Comparison of ENCODE assay signal across 28 mouse cellular contexts in the genomic region with DNA sequence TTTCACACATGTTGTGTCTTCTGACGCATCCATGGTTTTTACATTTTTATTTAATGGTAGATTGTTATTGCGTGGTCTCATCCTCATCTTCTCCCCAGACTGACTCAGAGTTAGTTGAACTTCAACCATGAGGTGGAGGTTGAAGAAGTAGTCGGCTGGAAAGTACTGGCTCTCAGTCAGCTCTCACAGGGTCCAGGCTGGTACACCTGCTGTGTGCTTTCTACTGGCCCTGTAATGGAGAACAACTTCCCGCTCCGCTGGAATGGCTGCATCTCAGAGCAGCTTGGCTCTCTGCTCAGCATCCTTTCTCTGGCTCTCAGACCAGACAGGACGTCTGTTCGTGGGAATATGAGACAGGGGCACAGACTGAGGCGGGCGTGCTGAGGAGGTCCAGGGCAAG. TPM values are rescaled to one million over a fixed set of nuclear protein-coding genes. Genes with fewer than 3 reads are reported as not detected.
DNase-seq lines count a peak whose midpoint lies in the region; ATAC-seq and TF ChIP-seq lines count a peak whose summit lies in the region.
"Had no signal": no experiment of that assay in that cellular context is flagged by ENCODE, and none has a peak within 500 bp of the region (broad histone marks: within the 10 kb centered on the region; RNA-seq: fewer than 3 reads in every experiment).

No protein-coding gene starts in this region.

- H3K27me3 ChIP-seq in stomach, postnatal 0 days (ENCODE audit: control insufficient read depth, insufficient read depth, low read length) = no peaks in the 10 kb centered on the region
- H3K27me3 ChIP-seq in hindbrain, embryonic 10.5 days (ENCODE audit: insufficient read depth, poor library complexity, severe bottlenecking) = no peaks in the 10 kb centered on the region
- no peaks in the 10 kb centered on the region for H3K27me3 ChIP-seq in embryonic facial prominence, embryonic 10.5 days (replicated peaks; ENCODE audit: low read depth, poor library complexity, severe bottlenecking)
- H3K27me3 ChIP-seq: embryonic facial prominence, embryonic 12.5 days; hindbrain, embryonic 15.5 days; limb, embryonic 12.5 days; liver, embryonic 15.5 days had no signal

- TF ChIP-seq CTCF in stomach, postnatal 0 days (IDR thresholded peaks at IDR 0.05; ENCODE audit: low read depth) = no peak

- no peak overlapping the region for H3K4me2 ChIP-seq in stomach, postnatal 0 days (replicated peaks; ENCODE audit: low read depth)
- H3K4me2 ChIP-seq: embryonic facial prominence, embryonic 12.5 days; heart, embryonic 11.5 days; hindbrain, embryonic 15.5 days; limb, embryonic 12.5 days; liver, embryonic 15.5 days; lung, embryonic 14.5 days had no signal

- no peak overlapping the region for H3K9ac ChIP-seq in stomach, postnatal 0 days (ENCODE audit: low read length)
- H3K9ac ChIP-seq: embryonic facial prominence, embryonic 12.5 days; hindbrain, embryonic 15.5 days; limb, embryonic 12.5 days; liver, embryonic 15.5 days; lung, embryonic 14.5 days had no signal

- no peaks in the 10 kb centered on the region for H3K4me1 ChIP-seq in stomach, postnatal 0 days (replicated peaks; ENCODE audit: control insufficient read depth, insufficient read depth)
- H3K4me1 ChIP-seq in hindbrain, embryonic 10.5 days (replicated peaks) = no peaks in the 10 kb centered on the region
- H3K4me1 ChIP-seq in embryonic facial prominence, embryonic 10.5 days = no peaks in the 10 kb centered on the region
- H3K4me1 ChIP-seq: embryonic facial prominence, embryonic 12.5 days; hindbrain, embryonic 15.5 days; liver, embryonic 15.5 days had no signal

- no peak for TF ChIP-seq EP300 in stomach, postnatal 0 days (optimal IDR thresholded peaks at IDR 0.05)

- H3K9me3 ChIP-seq in stomach, postnatal 0 days (ENCODE audit: control insufficient read depth, low read length) = no peaks in the 10 kb centered on the region
- no peaks in the 10 kb centered on the region for H3K9me3 ChIP-seq in hindbrain, embryonic 10.5 days
- H3K9me3 ChIP-seq in embryonic facial prominence, embryonic 10.5 days = no peaks in the 10 kb centered on the region
- H3K9me3 ChIP-seq: embryonic facial prominence, embryonic 12.5 days; hindbrain, embryonic 15.5 days; limb, embryonic 12.5 days; liver, embryonic 15.5 days; midbrain, embryonic 10.5 days had no signal

- no peak for ATAC-seq in stomach, postnatal 0 days (ENCODE audit: low FRiP score, low TSS enrichment)
- ATAC-seq: activated CD4-positive, CD25-positive, alpha-beta regulatory T cell, adult 4 months; forebrain, embryonic 14.5 days; midbrain, embryonic 16.5 days had no signal

- WGBS in stomach, postnatal 0 days = 86% methylated on average over 9 of the region's 9 CpGs
- WGBS in hindbrain, embryonic 10.5 days = 92% methylated on average over 9 of the region's 9 CpGs
- WGBS in embryonic facial prominence, embryonic 10.5 days = 88% methylated on average over 9 of the region's 9 CpGs

- DNase-seq in kidney, adult 18-20 months = peak; percentile 71
- DNase-seq in kidney, adult 9 months = peak; percentile 87
- peak; percentile 55 for DNase-seq in kidney, postnatal 10 days
- DNase-seq in stomach, postnatal 0 days (ENCODE audit: low spot score) = peak; percentile 5
- no peak for DNase-seq in hindbrain, embryonic 10.5 days (ENCODE audit: low spot score)
- no peak for DNase-seq in urinary bladder, adult 18-20 months (ENCODE audit: low spot score in 2 of 2)
- DNase-seq in embryonic facial prominence, embryonic 10.5 days (ENCODE audit: low spot score) = no peak
- DNase-seq: adrenal gland, adult 2 months; adrenal gland, postnatal 36 days; B cell, adult 2 months; cerebellum, adult 18-20 months; cerebellum, postnatal 36 days; gastrocnemius, postnatal 25 days; heart, adult 18-20 months; lung, embryonic 14.5 days; right cerebral cortex, adult 18-20 months; spleen, adult 18-20 months; thymus, adult 2 months; thymus, postnatal 36 days had no signal

- no peak overlapping the region for H3K27ac ChIP-seq in stomach, postnatal 0 days (replicated peaks)
- no peak overlapping the region for H3K27ac ChIP-seq in hindbrain, embryonic 10.5 days
- no peak overlapping the region for H3K27ac ChIP-seq in embryonic facial prominence, embryonic 10.5 days (replicated peaks)
- H3K27ac ChIP-seq: embryonic facial prominence, embryonic 12.5 days; hindbrain, embryonic 15.5 days; limb, embryonic 12.5 days; liver, embryonic 15.5 days; midbrain, embryonic 10.5 days had no signal

- no peak overlapping the region for H3K4me3 ChIP-seq in stomach, postnatal 0 days (ENCODE audit: low read depth, low read length)
- H3K4me3 ChIP-seq in hindbrain, embryonic 10.5 days = no peak overlapping the region
- no peak overlapping the region for H3K4me3 ChIP-seq in embryonic facial prominence, embryonic 10.5 days
- H3K4me3 ChIP-seq: embryonic facial prominence, embryonic 12.5 days; hindbrain, embryonic 15.5 days; limb, embryonic 12.5 days; liver, embryonic 15.5 days; midbrain, embryonic 10.5 days had no signal

- 0 out of 2 replicates have a peak, but pooled peaks cover 5% of the 10 kb centered on the region for H3K36me3 ChIP-seq in stomach, postnatal 0 days (ENCODE audit: control insufficient read depth, insufficient read depth, low read length)
- peaks cover 64% of the 10 kb centered on the region for H3K36me3 ChIP-seq in hindbrain, embryonic 10.5 days
- peaks cover 61% of the 10 kb centered on the region for H3K36me3 ChIP-seq in embryonic facial prominence, embryonic 10.5 days (replicated peaks)
- H3K36me3 ChIP-seq: liver, embryonic 15.5 days had no signal

RNA-seq across cellular contexts. Expression of a gene that starts 31.9 kb away (rescaled TPM):
- 10.6 and 10.8 TPM in 2 replicates for polyA plus RNA-seq in stomach, postnatal 0 days (2015; fragmentation: Nextera tagmentation; extraction: Ambion mirVana)
- polyA plus RNA-seq in hindbrain, embryonic 10.5 days (2016; fragmentation: Nextera tagmentation; extraction: Ambion mirVana) = 45.7 and 46.9 TPM in 2 replicates
- 46.6 and 46.8 TPM in 2 replicates for polyA plus RNA-seq in embryonic facial prominence, embryonic 10.5 days (2016; fragmentation: Nextera tagmentation; extraction: Ambion mirVana)

Comparison
In these comparisons a context has a peak if more than half of its experiments do, and no peak if none do; other contexts are left out.
1. DNase-seq: peak in kidney, adult 18-20 months (single experiment), kidney, adult 9 months (single experiment), kidney, postnatal 10 days (single experiment) and stomach, postnatal 0 days (single experiment); none in hindbrain, embryonic 10.5 days (single experiment), urinary bladder, adult 18-20 months (0 of 2) and embryonic facial prominence, embryonic 10.5 days (single experiment).